Mouse (Mus musculus) neural tube, embryonic 11.5 days (tissue): ENCODE measurements around the gene Chrm5. TPM values are rescaled to one million over a fixed set of nuclear protein-coding genes. Genes with fewer than 3 reads are reported as not detected.

Source experiments
- ATAC-seq: fragments of 200-750 bp; cut with Nextera tagmentation; 2 replicates; pipeline ENCODE4 v1.8.0; 2017; ENCODE audit warnings: moderate number of reproducible peaks, mild to moderate bottlenecking, moderate TSS enrichment, moderate library complexity; ENCODE audit not compliant: insufficient read depth, low FRiP score, low TSS enrichment
- DNase-seq: peaks from one replicate; pipeline ENCODE4 v3.0.0-alpha.2; 2015; ENCODE audit warnings: low spot score
- H3K27ac ChIP-seq: fragments of 300-500 bp; sonication (generic); 2 replicates; pipeline ENCODE4 v1.5.1; 2014; ENCODE audit warnings: low read depth, mild to moderate bottlenecking, low read length
- H3K27me3 ChIP-seq: fragments of 300-500 bp; sonication (generic); 2 replicates; pipeline ENCODE4 v1.6.1; 2014; ENCODE audit warnings: mild to moderate bottlenecking, low read length, mixed read lengths; ENCODE audit not compliant: control insufficient read depth, insufficient read depth
- H3K36me3 ChIP-seq: fragments of 300-500 bp; sonication (generic); 2 replicates; pipeline ENCODE4 v1.6.1; 2014; ENCODE audit warnings: mild to moderate bottlenecking, low read length, moderate library complexity, mixed read lengths; ENCODE audit not compliant: control insufficient read depth, insufficient read depth
- H3K4me1 ChIP-seq: fragments of 300-500 bp; sonication (generic); 2 replicates; pipeline ENCODE4 v1.6.1; 2014; ENCODE audit warnings: low read length, mixed read lengths; ENCODE audit not compliant: control insufficient read depth, insufficient read depth
- H3K4me2 ChIP-seq: fragments of 300-500 bp; sonication (generic); 2 replicates; pipeline ENCODE4 v1.6.1; 2014; ENCODE audit warnings: low read depth, mild to moderate bottlenecking, moderate library complexity
- H3K4me3 ChIP-seq: fragments of 300-500 bp; sonication (generic); 2 replicates; pipeline ENCODE4 v1.5.1; 2014; ENCODE audit warnings: low read depth, low read length
- H3K9ac ChIP-seq: fragments of 300-500 bp; sonication (generic); 2 replicates; pipeline ENCODE4 v1.6.1; 2014; ENCODE audit warnings: mild to moderate bottlenecking, low read length
- H3K9me3 ChIP-seq: fragments of 300-500 bp; sonication (generic); 2 replicates; pipeline ENCODE4 v1.6.1; 2016; ENCODE audit warnings: low read length; ENCODE audit not compliant: control insufficient read depth
- WGBS: fragments of 180-500 bp; shearing (Covaris S2); extraction: QIAGEN DNeasy Blood & Tissue Kit; methylation state at CpG from one replicate; pipeline ENCODE4 v1.1.7; 2014; 5-methylcytosine and 5-hydroxymethylcytosine counted together
- polyA plus RNA-seq: library from polyadenylated mRNA; unstranded; fragments of >200 nt; fragmentation: Nextera tagmentation; extraction: Ambion mirVana; gene quantifications from 2 replicates; pipeline ENCODE4 v1.2.1, GENCODE M21; 2014

Chrm5 gene
- polyA plus RNA-seq, 1 experiment from 2014 or later: not detected

- H3K27ac ChIP-seq: no peak overlapping the region
- ATAC-seq (no peak), DNase-seq (no peak)
- no peaks in the 10 kb centered on the region for H3K27me3 ChIP-seq
- 0 out of 2 replicates have a peak, but pooled peaks cover 3% of the 10 kb centered on the region for H3K4me1 ChIP-seq
- H3K9me3 ChIP-seq: no peaks in the 10 kb centered on the region
- 74% methylated on average over 11 of the region's 11 CpGs for WGBS
- no peaks in the 10 kb centered on the region for H3K36me3 ChIP-seq
- no peak overlapping the region for H3K4me2 ChIP-seq
- H3K4me3 ChIP-seq: no peak overlapping the region
- no peak overlapping the region for H3K9ac ChIP-seq
These were observed 10.1 kb upstream of the Chrm5 start for GRCm38 (mm10) chr2:112490483-112491196.

- Histone ChIP-seq H3K4me1 (no peaks in the 10 kb centered on the region), H3K4me2 (no peak overlapping the region), H3K9ac (no peak overlapping the region), H3K9me3 (no peaks in the 10 kb centered on the region), H3K4me3 (no peak overlapping the region), H3K36me3 (no peaks in the 10 kb centered on the region), H3K27me3 (no peaks in the 10 kb centered on the region), H3K27ac (no peak overlapping the region)
- no peak for DNase-seq
- WGBS: 84% methylated on average over 2 of the region's 2 CpGs
- ATAC-seq: no peak
These were observed 4.3 kb upstream of the Chrm5 start for GRCm38 (mm10) chr2:112484886-112485285.

GRCm38 (mm10) chr2:112483334-112483651, 2.7 kb upstream of the Chrm5 start:
- no peaks in the 10 kb centered on the region for H3K36me3 ChIP-seq
- H3K4me2 ChIP-seq: no peak overlapping the region
- 66% methylated on average over 2 of the region's 2 CpGs for WGBS
- no peaks in the 10 kb centered on the region for H3K4me1 ChIP-seq
- no peaks in the 10 kb centered on the region for H3K27me3 ChIP-seq
- ATAC-seq (no peak), DNase-seq (no peak)
- H3K9ac ChIP-seq: no peak overlapping the region
- H3K4me3 ChIP-seq: no peak overlapping the region
- no peaks in the 10 kb centered on the region for H3K9me3 ChIP-seq
- H3K27ac ChIP-seq: no peak overlapping the region

- no peak overlapping the region for H3K4me2 ChIP-seq
- H3K4me3 ChIP-seq: no peak overlapping the region
- H3K36me3 ChIP-seq: no peaks in the 10 kb centered on the region
- no peak overlapping the region for H3K27ac ChIP-seq
- no peaks in the 10 kb centered on the region for H3K4me1 ChIP-seq
- no peak for DNase-seq
- no peaks in the 10 kb centered on the region for H3K27me3 ChIP-seq
- WGBS: 75% methylated on average over 5 of the region's 5 CpGs
- H3K9ac ChIP-seq: no peak overlapping the region
- ATAC-seq: no peak
- H3K9me3 ChIP-seq: no peaks in the 10 kb centered on the region
These were observed 2.2 kb upstream of the Chrm5 start for GRCm38 (mm10) chr2:112482533-112483333.

- 5% methylated on average over 2 of the region's 2 CpGs for WGBS
- Histone ChIP-seq H3K36me3 (no peaks in the 10 kb centered on the region), H3K9me3 (no peaks in the 10 kb centered on the region), H3K9ac (no peak overlapping the region), H3K4me1 (no peaks in the 10 kb centered on the region), H3K4me3 (no peak overlapping the region), H3K4me2 (no peak overlapping the region), H3K27ac (no peak overlapping the region), H3K27me3 (no peaks in the 10 kb centered on the region)
- ATAC-seq: peak; percentile 31; the same call in 1 of the 2 replicates
- peak; percentile 57 for DNase-seq
These were observed 995 bp upstream of the Chrm5 start for GRCm38 (mm10) chr2:112481564-112481963.

GRCm38 (mm10) chr2:112476554-112476953, 4.0 kb downstream of the Chrm5 start:
- Histone ChIP-seq H3K27ac (no peak overlapping the region), H3K36me3 (no peaks in the 10 kb centered on the region), H3K9ac (no peak overlapping the region), H3K4me1 (no peaks in the 10 kb centered on the region), H3K4me3 (no peak overlapping the region), H3K9me3 (no peaks in the 10 kb centered on the region), H3K4me2 (no peak overlapping the region), H3K27me3 (no peaks in the 10 kb centered on the region)
- DNase-seq (no peak), ATAC-seq (no peak)
- 81% methylated on average over 6 of the region's 6 CpGs for WGBS

GRCm38 (mm10) chr2:112474997-112475724, 5.4 kb downstream of the Chrm5 start:
- Histone ChIP-seq H3K9me3 (no peaks in the 10 kb centered on the region), H3K9ac (no peak overlapping the region), H3K27me3 (no peaks in the 10 kb centered on the region), H3K27ac (no peak overlapping the region), H3K4me3 (no peak overlapping the region), H3K4me1 (no peaks in the 10 kb centered on the region), H3K4me2 (no peak overlapping the region), H3K36me3 (no peaks in the 10 kb centered on the region)
- DNase-seq (no peak), ATAC-seq (no peak)
- WGBS: 85% methylated on average over 5 of the region's 5 CpGs

- no peaks in the 10 kb centered on the region for H3K4me1 ChIP-seq
- H3K27ac ChIP-seq: no peak overlapping the region
- no peaks in the 10 kb centered on the region for H3K9me3 ChIP-seq
- H3K27me3 ChIP-seq: no peaks in the 10 kb centered on the region
- no peak overlapping the region for H3K4me3 ChIP-seq
- 88% methylated on average over 2 of the region's 2 CpGs for WGBS
- DNase-seq (no peak), ATAC-seq (no peak)
- H3K4me2 ChIP-seq: no peak overlapping the region
- H3K9ac ChIP-seq: no peak overlapping the region
- H3K36me3 ChIP-seq: peaks cover 5% of the 10 kb centered on the region; the same call in 1 of the 2 replicates
These were observed 8.5 kb downstream of the Chrm5 start for GRCm38 (mm10) chr2:112472076-112472475.
